Mouse (Mus musculus) heart, adult 2 months (tissue): Measurements from ENCODE around the gene Fgfr2. TPM values are rescaled to one million over a fixed set of nuclear protein-coding genes. Genes with fewer than 3 reads are reported as not detected.
A peak's percentile ranks its signal among the peaks of the same experiment; 100 is the strongest.

Source experiments
- DNase-seq, 2 experiments: peaks; one replicate each; pipeline ENCODE4 v3.0.0; 2021
- H3K27ac ChIP-seq: fragments of 200-600 bp; 2 replicates; pipeline ENCODE4 v1.8.1; 2022
- H3K27me3 ChIP-seq: fragments of 200-500 bp; 2 replicates; pipeline ENCODE4 v1.6.1; 2012; ENCODE audit warnings: mild to moderate bottlenecking, low read length, inconsistent platforms, mixed read lengths; ENCODE audit not compliant: control insufficient read depth, insufficient read depth
- H3K36me3 ChIP-seq: fragments of 200-500 bp; 2 replicates; pipeline ENCODE4 v1.6.1; 2012; ENCODE audit warnings: low read length, inconsistent platforms; ENCODE audit not compliant: control insufficient read depth, insufficient read depth
- H3K4me1 ChIP-seq: fragments of 200-500 bp; 2 replicates; pipeline ENCODE4 v1.6.1; 2011; ENCODE audit warnings: low read length; ENCODE audit not compliant: control insufficient read depth, insufficient read depth
- H3K4me3 ChIP-seq: fragments of 200-600 bp; 2 replicates; pipeline ENCODE4 v1.8.1; 2022
- H3K79me2 ChIP-seq: fragments of 200-500 bp; replicated peaks from 2 replicates; pipeline ENCODE4 v1.6.1; 2012; ENCODE audit warnings: mild to moderate bottlenecking, inconsistent platforms, low read length, moderate library complexity, mixed read lengths; ENCODE audit not compliant: control insufficient read depth, insufficient read depth
- H3K9ac ChIP-seq: fragments of 200-500 bp; 2 replicates; pipeline ENCODE4 v1.6.1; 2012; ENCODE audit warnings: low read depth, mild to moderate bottlenecking, control low read depth, inconsistent platforms, low read length, mixed read lengths
- CTCF ChIP-seq: fragments of 200-600 bp; IDR thresholded peaks from 2 replicates; pipeline ENCODE4 v1.8.1; 2022; ENCODE audit warnings: antibody characterized with exemption, mild to moderate bottlenecking, moderate library complexity
- EP300 ChIP-seq: fragments of 200-500 bp; IDR thresholded peaks from 2 replicates; pipeline ENCODE4 v1.6.1; 2011; ENCODE audit warnings: low read depth, low read length, control low read depth; ENCODE audit not compliant: insufficient read depth
- POLR2A ChIP-seq: fragments of 200-500 bp; IDR thresholded peaks from 2 replicates; pipeline ENCODE4 v1.6.1; 2011; ENCODE audit warnings: mild to moderate bottlenecking, low read depth, low read length, control low read depth; ENCODE audit not compliant: insufficient read depth
- WGBS: fragments of 180-500 bp; shearing (Covaris S2); methylation state at CpG from one replicate; pipeline ENCODE4 v1.1.7; 2018; 5-methylcytosine and 5-hydroxymethylcytosine counted together
- intact Hi-C: fragments of 180-260 bp; cut with DNase I; formaldehyde crosslinking; loops from one replicate; pipeline ENCODE4 v1.15.1; 2025
- polyA plus RNA-seq: library from polyadenylated mRNA; depleted of rRNA; stranded (reverse); fragments of >200 nt; gene quantifications from 2 replicates; pipeline ENCODE4 v1.2.3, GENCODE M21; 2012
- total RNA-seq, 2 experiments: library from RNA; stranded (reverse); gene quantifications; 2 replicates each; pipeline ENCODE4 v1.2.3; 2021

The Fgfr2 gene
- total and polyA plus RNA-seq, 3 experiments: 1.1 to 2.0 (median 1.3) TPM

DNA sequence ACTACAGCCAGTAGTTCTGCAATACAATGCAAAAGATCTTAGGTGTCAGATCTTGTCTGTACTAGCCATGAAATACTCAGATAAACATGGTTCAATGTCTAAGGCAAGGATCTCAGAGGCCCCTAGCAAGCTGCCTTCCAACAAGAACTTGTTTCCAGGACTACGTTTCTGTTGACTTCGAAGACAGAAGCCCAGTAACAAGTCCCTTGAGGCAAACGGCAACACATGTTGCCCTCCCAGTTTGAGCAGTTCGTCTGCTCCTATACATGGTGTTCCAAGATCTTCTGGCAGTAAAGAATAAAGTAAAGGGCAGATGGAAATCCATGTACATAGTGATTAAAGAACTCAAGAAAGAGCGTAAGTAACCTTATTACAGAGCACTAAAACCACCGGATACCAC is 269.8 kb downstream of the Fgfr2 start:
- TF ChIP-seq EP300 (no peak), POLR2A (no peak), CTCF (no peak)
- H3K27me3 ChIP-seq: no peaks in the 10 kb centered on the region

DNA sequence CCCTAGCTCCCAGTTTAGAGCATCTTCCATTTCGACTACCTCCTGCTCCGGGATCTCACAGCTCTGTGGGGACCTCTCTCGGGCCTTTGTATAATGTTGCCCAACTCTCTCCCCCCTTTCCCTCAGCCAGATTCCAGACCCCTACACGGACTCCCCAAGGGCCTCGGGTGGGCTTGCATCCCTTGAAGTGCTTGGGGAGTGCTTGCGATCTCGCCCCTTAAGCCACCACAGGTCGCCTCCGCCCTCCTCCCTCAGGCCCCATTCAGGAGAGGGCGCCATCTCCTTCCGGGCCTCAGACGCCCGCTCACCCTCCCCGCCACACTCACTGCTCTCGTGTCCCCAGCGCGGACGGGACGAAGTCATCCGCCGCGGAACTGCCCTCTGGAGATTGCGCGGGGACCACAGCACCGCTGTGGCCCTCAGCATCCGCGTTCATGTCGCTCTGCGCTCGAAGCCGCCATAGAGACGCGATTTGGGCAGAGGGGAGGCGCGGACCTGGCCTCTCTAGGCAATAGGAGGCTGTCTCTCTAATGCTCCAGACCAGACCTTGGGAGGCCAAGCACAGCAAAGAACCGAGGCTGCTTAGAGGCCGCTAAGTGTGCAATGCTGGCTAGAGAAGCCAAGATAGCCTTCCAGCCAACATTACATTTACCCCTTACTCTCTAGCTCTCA is 270.8 kb downstream of the Fgfr2 start, which contains the start of gene Eef1akmt2:
TSS of gene Eef1akmt2 (minus strand) at position 501 of the 672 bp plus-strand sequence.
- DNase-seq: peak; percentile 86 to 88
- Histone ChIP-seq H3K27ac (peak within 1 kb of the TSS; percentile 99), H3K4me3 (peak within 1 kb of the TSS; percentile 84), H3K36me3 (no peaks in the 10 kb centered on the region), H3K9ac (peak within 1 kb of the TSS; percentile 98), H3K4me1 (peaks cover 1% of the 10 kb centered on the region; the same call in 1 of the 2 replicates), H3K27me3 (no peaks in the 10 kb centered on the region), H3K79me2 (no peaks in the 10 kb centered on the region)
- under 1% methylated on average over 37 of the region's 37 CpGs for WGBS
- intact Hi-C loops: loop anchor here (1.0 to 10.0 kb wide), 4 partner anchors 40 to 272 kb away; partner anchors contain the start of genes Ctbp2, Fam53b, Fgfr2 and Zranb1
- 0 out of 2 replicates have a peak, but pooled peaks have one; percentile 13 for TF ChIP-seq EP300
- TF ChIP-seq POLR2A: peak; percentile 70; the same call in 1 of the 2 replicates
- TF ChIP-seq CTCF: peak; percentile 66

More for the DNA sequence above, 269.8 kb downstream of the Fgfr2 start:
- H3K4me3 ChIP-seq: no peak overlapping the region
- H3K4me1 ChIP-seq: peaks cover 1% of the 10 kb centered on the region; the same call in 1 of the 2 replicates
- intact Hi-C loops: loop anchor here (2.0 to 10.0 kb wide), 3 partner anchors 41 to 271 kb away; partner anchors contain the start of genes Ctbp2, Fam53b, Fgfr2 and Zranb1
- no peaks in the 10 kb centered on the region for H3K79me2 ChIP-seq
- DNase-seq: no peak
- 81% methylated on average over 6 of the region's 6 CpGs for WGBS
- no peak overlapping the region for H3K27ac ChIP-seq
- H3K9ac ChIP-seq: no peak overlapping the region
- no peaks in the 10 kb centered on the region for H3K36me3 ChIP-seq

DNA sequence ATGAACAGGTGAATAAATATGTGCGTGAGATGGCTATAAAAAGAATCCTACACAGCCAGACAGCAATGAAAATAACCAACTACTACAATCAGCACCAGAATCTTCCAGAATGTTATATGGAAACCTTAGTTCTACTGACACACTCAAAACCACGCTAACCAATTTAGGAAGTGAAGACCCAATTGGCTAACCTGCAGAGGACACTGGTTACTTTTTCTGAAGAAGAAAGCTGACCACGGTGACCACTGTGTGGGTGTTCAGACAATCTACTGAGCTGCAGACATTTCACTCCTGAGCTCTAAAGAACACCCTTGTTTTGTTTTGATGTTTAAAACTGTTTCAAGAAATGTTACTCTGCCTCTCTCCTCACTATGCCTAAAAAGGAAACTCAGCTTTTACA is 280.0 kb downstream of the Fgfr2 start:
- Histone ChIP-seq H3K4me3 (no peak overlapping the region), H3K79me2 (no peaks in the 10 kb centered on the region), H3K27me3 (no peaks in the 10 kb centered on the region), H3K36me3 (no peaks in the 10 kb centered on the region; the same call in 1 of the 2 replicates), H3K9ac (no peak overlapping the region), H3K27ac (no peak overlapping the region), H3K4me1 (no peaks in the 10 kb centered on the region)
- TF ChIP-seq EP300: no peak
- TF ChIP-seq POLR2A: no peak
- TF ChIP-seq CTCF: no peak
- no peak for DNase-seq
- WGBS: 89% methylated on average over 3 of the region's 3 CpGs
- intact Hi-C loops: no loop called here

DNA sequence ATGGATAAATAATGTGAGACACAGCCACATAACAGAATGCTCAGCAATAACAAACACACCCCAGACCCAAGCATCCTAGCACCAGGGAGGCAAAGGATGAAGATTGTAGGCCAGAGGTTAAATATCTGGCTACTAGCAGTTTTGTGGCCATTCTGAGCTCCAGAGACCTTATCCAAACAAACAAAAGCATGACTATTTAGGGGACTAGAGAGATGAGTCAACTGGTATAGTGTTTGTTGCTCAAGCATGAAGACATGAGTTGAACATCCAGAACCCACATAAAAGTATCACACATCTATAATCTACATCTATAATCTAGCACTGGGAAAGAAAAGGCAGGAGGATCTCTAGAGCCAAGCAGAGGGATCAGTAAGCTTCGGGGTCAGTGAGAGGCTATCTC is 280.7 kb downstream of the Fgfr2 start:
- no peak for DNase-seq
- Histone ChIP-seq H3K4me3 (no peak overlapping the region), H3K9ac (no peak overlapping the region), H3K79me2 (no peaks in the 10 kb centered on the region), H3K36me3 (no peaks in the 10 kb centered on the region; the same call in 1 of the 2 replicates), H3K27ac (no peak overlapping the region), H3K4me1 (no peaks in the 10 kb centered on the region), H3K27me3 (no peaks in the 10 kb centered on the region)
- intact Hi-C loops: no loop called here
- 90% methylated on average over 1 of the region's 1 CpGs for WGBS
- TF ChIP-seq CTCF (no peak), EP300 (no peak), POLR2A (no peak)

DNA sequence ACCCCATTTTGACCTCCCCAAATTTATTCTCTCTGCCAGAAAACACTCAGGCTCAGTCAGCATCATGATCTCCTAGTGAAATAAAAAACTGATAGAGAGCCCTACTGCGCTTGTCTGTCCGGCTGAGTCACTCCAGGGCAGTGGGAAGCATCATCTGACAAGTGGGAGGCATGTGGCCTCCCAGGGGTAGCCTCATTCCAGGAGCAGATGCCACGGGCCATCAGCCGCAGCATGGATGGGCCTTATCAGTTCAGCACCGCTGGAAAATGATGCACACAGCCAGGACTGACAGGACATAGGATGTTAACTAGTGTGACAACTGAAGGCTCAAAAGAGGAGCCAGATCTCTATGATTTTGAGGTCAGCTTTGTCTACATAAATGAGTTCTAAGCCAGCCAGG is 281.9 kb downstream of the Fgfr2 start:
- DNase-seq: no peak
- Histone ChIP-seq H3K9ac (no peak overlapping the region), H3K36me3 (no peaks in the 10 kb centered on the region; the same call in 1 of the 2 replicates), H3K79me2 (no peaks in the 10 kb centered on the region), H3K4me1 (no peaks in the 10 kb centered on the region), H3K27ac (no peak overlapping the region), H3K4me3 (no peak overlapping the region), H3K27me3 (no peaks in the 10 kb centered on the region)
- TF ChIP-seq EP300: no peak
- TF ChIP-seq POLR2A: no peak
- TF ChIP-seq CTCF: no peak
- 43% methylated on average over 5 of the region's 5 CpGs for WGBS
- intact Hi-C loops: no loop called here

DNA sequence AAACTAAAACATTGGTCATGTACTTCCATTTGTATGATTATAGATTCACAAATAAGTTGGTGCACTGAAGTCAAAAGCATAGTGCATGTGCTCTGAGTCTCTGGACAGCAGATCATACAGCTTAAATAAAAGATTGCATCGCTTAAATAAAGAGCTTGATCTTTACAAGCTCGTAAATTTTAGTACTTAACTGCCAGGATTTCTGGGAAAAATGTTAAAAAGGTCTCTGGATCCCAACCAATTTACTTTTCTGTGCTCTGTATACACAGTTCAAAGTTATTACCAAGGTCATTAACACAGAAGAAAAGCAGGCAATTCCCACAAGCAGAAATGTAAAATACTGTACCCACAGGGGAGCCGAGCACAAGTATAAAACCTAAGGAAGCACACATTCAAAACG is 292.2 kb downstream of the Fgfr2 start:
- WGBS: 89% methylated on average over 4 of the region's 4 CpGs

More for the DNA sequence above, 292.2 kb downstream of the Fgfr2 start:
- H3K79me2 ChIP-seq: no peaks in the 10 kb centered on the region
- no peaks in the 10 kb centered on the region; the same call in 1 of the 2 replicates for H3K36me3 ChIP-seq
- no peak overlapping the region for H3K27ac ChIP-seq
- H3K4me1 ChIP-seq: no peaks in the 10 kb centered on the region
- TF ChIP-seq EP300: no peak
- no peak for DNase-seq
- H3K27me3 ChIP-seq: no peaks in the 10 kb centered on the region
- intact Hi-C loops: no loop called here
- no peak overlapping the region for H3K4me3 ChIP-seq
- no peak overlapping the region for H3K9ac ChIP-seq
